Mouse (Mus musculus) lung, adult 2 months (tissue): ENCODE measurements around the gene Ncbp3.

ENCODE experiments used
- CTCF ChIP-seq: fragments of 200-500 bp; IDR thresholded peaks from 2 replicates; pipeline ENCODE4 v1.5.1; 2011; ENCODE audit warnings: mild to moderate bottlenecking, low read length, control low read depth; ENCODE audit not compliant: insufficient read depth
- POLR2A ChIP-seq: fragments of 200-500 bp; IDR thresholded peaks from 2 replicates; pipeline ENCODE4 v1.6.1; 2011; ENCODE audit warnings: low read depth, mild to moderate bottlenecking, control low read depth, low read length, borderline replicate concordance; ENCODE audit errors: extremely low read depth

DNA sequence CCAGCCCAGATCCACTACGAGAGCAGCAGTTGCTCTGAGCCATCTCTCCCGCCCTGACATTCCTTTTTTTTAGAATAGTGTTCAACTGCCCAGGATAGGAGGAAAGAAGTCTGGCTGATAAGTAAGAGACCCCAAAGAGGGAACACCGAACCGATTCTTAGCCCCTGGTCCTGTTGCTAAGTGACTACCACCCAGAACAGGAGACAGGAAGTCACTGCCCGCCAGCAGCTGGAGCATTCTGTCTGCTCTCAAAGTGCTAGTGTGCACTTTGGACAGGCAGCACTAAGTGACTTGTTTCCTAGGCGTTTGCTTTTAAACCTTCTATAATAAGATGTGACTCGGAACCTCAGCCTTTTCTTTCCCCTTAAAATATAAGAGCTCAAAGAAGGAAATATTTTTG, 37.8 kb downstream of the Ncbp3 start:
- TF ChIP-seq POLR2A (no peak), CTCF (no peak)
